Mouse (Mus musculus): Measurements from ENCODE around the gene Gm11034.
A peak's percentile ranks its signal among the peaks of the same experiment; 100 is the strongest.

The Gm11034 gene

DNA sequence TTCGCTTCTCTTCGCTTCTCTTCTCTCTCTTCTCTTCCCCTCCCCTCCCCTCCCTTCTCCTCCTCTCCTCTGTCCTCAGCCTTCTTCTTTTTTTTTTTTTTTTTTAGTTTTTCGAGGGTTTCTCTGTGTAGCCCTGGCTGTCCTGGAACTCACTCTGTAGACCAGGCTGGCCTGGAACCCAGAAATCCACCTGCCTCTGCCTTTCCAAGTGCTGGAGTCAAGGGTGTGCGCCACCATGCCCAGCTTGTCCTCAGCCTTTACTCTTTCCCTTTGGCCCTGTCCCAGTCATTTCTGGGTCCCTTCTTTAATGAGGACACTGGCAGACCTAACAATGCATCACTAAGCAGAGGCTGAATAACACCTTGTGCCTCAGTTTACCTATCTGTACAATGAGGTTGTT, at the start of gene Gm11034:
Gene Gm11034 (minus strand): TSS at position 101 of the 400 bp plus-strand sequence.
- no peak for DNase-seq (ENCODE audit: low spot score)

DNA sequence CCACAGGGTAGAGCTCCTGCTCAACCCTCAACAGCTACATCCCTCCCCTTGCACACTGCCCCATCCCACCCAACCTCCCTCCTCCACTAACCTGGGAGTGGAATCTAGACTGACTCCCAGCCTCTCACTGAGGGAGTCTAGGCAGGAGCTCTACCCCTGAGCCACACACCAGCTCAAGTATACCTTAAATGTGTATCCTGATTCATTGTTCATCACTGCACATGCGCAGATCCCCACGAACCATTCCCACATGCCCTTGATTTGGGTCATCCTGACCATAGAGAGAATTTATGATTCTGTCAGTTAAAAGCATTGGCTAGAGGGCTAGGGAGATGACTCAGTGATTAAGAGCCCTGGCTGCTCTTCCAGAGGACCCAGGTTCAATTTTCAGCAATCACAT, 49.3 kb upstream of the Gm11034 start:
- no peak for DNase-seq (ENCODE audit: low spot score)

DNA sequence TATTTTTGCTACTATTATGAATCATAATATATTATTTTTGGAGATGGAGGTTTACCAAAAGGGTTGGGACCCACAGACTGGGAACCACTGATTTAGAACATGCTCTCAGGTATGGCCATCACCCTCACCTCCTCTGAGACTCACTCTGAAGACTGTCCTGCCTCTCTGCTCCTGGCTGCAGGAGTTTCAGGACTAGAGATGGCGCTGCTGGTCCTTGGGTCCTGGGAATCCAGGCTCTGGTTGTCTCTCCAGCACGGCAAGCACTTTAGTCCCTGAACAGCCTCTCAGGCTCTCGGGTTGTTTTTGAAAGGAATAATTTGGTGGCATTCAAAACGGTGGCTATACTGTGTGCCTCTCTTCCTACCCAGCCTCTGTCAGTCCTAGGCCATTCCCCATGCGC, 48.4 kb upstream of the Gm11034 start:
- DNase-seq (ENCODE audit: low spot score): no peak

DNA sequence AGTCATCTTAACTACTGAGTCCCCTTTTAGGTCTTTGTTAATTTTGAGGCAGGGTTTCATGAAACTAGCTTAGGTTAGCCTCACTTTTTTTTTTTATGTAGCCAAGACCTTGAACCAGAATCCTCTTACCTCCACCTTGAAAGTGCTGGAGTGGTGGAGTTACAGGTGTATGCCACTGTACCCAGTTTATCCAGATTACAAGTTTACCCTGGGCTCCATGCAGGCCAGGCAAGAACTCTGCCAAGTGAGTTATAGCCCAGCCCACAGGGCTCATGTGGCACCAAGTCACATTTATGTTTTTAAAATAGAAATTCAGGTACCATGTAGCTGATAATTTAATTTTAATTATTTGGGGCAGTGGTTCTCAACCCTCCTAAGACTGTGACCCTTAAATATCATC, 48.0 kb upstream of the Gm11034 start:
- DNase-seq (ENCODE audit: low spot score): no peak

DNA sequence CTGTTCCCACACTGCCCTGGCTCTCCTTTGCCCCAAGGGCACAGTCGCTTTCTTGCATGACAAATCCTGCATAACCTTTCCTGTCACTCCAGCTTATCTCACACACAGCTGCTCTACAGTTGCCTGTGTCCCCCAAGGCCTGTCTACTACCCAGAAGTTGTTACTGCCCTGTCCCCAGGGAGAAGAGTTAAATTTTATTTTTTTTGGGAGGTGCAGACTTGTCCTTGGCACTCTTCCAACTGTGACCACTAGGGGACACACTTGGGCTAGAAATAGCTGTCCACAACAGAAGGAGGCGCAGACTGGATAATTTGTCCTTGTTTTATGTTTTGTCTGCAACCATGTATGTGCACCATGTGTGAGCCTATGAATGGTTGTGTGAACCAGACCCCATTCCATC, 47.6 kb upstream of the Gm11034 start:
- DNase-seq (ENCODE audit: low spot score): no peak

DNA sequence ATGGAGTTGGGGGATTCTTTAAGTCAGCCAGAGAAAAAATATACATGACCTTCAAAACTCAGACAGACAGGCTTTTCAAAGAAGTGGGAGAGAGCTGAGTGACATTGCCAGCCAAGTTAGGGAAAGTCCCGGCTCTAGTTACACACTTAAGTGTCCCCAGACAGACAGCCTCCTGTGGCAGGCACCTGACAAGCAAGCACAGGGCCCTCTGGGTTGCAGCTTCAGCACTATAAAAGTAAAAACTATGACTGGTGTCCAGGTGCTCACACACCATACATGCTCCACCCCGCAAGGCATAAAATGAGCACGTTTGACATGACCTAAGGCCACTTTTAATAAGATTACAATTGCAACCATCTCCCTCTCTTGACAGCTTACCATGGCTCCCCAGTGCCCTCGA, 47.1 kb upstream of the Gm11034 start:
- DNase-seq (ENCODE audit: low spot score): no peak

DNA sequence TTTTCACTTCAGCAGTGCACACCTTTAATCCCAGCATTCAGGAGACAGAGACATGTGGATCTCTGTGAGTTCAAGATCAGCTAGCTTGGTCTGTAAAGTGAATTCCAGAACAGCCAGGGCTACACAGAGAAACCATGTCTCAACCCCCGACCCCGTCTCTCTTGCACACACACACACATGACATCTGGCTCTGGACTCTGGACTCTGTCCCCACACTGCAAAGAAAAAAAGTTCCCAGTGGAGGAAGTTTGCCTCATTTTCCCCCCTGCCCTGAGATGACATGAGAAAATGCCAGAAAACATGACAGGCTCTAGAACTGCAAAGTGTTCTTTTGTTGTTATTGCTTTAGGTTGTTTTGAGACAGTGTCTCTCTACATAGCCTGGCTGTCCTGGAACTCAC, 46.4 kb upstream of the Gm11034 start:
- no peak for DNase-seq (ENCODE audit: low spot score)

DNA sequence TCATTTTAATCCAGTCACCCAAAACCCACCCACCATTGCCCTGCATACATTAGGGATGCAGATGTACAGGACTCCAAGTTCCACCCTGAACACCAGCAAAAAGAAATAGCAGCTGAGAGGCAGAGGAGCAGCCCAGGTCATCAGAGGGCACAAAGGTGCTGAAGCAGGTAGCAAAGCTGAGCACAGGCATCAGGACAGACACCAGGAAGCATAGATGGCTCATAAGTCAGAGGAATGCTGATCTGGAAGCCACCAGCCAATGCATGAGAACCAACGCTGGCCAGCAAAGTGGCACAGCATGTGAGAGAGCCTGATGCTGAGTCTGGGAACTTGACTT, 44.4 kb upstream of the Gm11034 start:
- no peak for DNase-seq (ENCODE audit: low spot score)

DNA sequence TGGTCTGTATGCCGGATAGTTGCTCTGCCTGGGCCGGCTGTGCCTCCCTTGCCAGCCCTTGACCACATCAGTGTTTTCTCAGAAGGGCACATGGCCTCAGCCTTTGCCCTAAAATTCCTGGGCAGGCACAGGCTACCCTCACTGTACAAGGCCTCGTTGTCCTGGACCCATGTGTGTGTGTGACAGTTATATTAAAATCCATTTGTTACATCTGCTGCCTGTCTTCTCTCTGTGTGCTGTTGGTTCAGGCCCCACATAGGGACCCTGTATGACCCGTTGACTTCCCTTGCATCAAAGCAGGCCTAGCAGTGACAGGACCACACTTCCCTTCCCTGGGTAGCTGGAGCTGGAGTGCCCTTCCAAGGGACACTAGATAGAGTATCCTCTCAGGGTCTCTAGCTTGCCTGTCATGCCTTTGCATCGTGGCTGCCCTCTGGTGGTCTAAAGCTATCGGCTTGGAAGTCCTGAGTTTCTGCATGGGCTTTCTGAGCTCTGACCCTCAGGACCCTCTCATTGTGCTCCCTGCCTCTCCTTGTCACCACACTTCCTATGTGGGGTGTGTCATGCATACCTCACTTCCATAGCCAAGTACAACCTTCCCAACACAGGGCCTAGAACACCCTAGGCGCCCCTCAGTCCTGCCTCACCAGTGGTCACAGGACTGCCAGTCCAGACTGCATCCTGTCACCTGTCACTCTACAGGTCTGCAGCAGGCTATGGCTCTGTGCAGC, 43.9 kb upstream of the Gm11034 start:
- no peak for DNase-seq (ENCODE audit: low spot score)

DNA sequence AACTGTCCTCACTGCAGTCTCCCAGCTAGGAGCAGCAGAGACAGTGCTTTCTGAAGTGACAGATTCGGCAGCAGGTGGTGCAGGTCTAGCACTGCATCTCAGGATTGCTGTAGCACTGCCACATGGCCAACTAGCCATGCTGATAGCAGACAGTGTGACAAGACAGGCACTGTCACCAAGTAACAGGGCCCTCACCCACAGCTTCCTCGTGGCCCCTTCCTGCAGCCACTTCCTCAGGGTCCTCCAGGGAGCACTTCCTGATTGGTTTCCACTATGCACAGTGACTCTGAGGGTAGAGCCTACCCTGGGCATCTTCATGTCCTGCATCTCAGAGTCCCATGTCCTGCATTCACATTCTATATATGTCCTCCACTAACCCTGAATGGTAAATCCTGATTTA, 31.2 kb upstream of the Gm11034 start:
- no peak for DNase-seq (ENCODE audit: low spot score)

DNA sequence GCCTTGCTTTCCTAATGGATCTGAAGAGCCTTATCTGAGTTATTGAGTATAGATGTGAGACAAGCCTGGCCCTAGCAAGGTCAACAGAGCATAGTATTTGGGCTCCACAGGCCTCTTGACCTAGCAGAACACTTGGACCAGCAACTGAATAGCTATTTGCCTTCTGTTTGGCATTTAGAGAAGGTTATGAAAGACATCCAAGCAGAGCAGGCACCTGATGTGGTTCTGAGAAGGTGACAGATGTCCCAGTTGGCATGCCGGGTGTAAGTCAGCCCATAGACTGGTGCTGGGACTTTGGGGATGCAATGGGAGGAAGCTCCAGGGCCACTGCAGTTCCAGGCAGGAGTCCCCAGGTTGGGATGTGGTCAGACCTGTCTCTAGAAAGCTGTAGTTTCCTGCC, 28.8 kb upstream of the Gm11034 start:
- DNase-seq (ENCODE audit: low spot score): no peak

DNA sequence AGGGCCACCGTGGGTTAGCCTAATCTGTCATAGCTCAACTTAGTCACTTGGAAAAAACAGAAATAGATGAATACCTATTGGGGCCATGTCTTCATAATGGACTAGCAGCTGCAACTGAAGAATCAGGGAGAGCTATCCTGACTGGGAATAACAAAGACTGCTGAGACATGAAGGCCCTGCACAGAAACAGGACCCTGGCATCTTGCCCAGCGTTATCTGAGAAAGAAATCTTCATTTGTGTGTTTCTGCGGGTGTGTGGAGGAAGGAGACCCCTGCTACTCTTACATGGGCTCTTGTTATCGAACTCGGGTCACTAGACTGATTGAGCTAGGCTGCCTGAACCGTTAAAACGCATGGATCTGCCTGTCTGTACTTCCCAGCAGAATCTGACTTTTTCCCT, 27.5 kb upstream of the Gm11034 start:
- no peak for DNase-seq (ENCODE audit: low spot score)

DNA sequence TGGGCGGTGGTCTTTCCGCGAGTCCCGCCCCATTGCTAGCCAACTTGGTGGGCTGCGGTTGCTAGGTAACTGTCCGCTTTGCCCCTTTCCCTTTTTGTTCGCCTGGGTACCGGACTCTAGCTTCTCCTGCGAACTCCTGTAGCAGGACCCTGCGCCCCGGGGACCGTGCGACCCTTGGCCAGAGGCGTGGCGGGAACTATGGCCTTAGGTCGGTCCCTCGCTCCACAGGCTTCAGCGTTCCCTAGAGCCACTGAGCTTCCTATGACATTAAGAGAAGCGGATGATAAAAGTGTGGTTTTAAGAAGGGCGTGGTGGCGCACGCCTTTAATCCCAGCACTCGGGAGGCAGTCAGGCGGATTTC, 26.9 kb upstream of the Gm11034 start:
- DNase-seq (ENCODE audit: low spot score): no peak

DNA sequence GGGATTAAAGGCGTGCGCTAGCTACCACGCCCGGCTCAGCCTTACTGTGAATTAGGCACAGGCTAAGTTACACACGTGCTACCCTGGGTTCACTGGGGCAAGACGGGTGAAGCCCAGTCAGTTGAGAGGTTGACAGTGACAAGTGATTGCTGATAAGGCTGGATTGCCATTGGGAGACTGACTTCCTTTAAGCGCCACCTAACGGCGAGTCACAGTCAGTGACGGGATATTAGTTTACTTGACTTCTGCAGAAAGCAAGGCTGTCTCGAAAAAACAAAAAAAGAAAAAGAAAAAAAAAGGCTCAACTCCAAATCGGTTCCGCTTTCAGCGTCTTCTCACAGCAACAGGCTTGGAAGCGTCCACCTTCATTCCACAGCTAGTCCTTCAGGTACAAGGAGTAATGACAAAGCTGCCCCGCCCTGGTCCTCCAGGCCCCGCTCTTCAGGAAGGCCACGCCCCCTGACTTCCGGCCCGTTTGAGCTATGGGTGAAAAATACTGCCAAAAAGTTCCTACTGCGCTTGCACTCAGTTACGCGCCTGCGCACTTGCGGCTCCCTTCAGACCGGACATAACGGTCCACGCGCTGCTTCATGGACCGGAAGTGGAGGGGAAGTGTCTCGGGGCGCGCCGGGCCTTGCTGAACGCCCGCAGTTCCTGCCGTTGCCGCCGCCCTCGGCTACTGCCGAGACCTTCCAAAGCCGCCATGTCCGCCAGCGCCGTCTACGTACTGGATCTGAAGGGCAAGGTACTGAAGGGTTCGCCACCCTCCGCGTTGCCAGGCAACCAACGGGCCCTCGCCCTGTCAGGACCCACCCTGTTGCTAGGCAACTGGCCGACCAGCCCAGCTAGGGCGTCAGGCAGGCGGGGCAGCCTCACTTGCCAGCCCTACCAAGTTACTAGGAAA, 26.3 kb upstream of the Gm11034 start, which contains the start of gene Ap1m1:
Gene Ap1m1 (plus strand): TSS at position 520 of the 904 bp plus-strand sequence.
- peak; percentile 89 for DNase-seq (ENCODE audit: low spot score)

DNA sequence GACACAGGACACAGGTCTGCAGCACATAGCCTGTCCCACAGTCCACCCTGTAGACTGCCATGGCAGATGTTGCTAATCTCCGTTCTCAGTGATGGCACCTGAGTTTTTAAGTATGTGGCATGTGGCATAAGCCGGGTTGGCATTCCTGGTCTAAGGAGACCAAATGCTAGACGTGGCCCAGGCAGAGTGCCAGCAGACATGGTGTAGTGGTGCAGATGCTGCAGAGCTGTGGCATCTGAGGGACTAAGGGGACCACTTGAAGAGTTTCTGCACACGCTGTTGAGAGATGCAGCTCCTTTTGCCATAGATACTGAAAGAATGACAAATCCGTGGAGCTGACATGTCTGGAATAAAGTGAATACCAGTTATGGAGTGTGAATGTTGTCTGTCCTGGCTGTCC, 9.2 kb upstream of the Gm11034 start:
- DNase-seq (ENCODE audit: low spot score): no peak

DNA sequence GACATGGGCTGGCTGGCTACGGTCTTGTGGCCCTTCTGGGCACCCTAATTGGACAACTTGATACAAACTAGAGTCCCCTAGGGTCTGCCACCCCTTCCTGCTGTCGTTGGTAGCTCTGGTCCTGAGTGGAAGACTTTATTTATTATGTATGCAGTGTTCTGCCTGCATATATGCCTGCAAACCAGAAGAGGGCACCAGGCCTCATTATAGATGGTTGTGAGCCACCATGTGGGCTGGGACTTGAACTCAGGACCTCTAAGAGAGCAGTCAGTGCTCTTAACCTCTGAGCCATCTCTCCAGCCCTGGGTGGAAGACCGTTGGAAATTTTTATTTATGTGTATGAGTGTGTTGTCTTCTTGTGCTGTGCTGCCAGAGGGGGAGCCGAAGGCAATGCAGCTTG, 7.3 kb upstream of the Gm11034 start:
- no peak for DNase-seq (ENCODE audit: low spot score)

DNA sequence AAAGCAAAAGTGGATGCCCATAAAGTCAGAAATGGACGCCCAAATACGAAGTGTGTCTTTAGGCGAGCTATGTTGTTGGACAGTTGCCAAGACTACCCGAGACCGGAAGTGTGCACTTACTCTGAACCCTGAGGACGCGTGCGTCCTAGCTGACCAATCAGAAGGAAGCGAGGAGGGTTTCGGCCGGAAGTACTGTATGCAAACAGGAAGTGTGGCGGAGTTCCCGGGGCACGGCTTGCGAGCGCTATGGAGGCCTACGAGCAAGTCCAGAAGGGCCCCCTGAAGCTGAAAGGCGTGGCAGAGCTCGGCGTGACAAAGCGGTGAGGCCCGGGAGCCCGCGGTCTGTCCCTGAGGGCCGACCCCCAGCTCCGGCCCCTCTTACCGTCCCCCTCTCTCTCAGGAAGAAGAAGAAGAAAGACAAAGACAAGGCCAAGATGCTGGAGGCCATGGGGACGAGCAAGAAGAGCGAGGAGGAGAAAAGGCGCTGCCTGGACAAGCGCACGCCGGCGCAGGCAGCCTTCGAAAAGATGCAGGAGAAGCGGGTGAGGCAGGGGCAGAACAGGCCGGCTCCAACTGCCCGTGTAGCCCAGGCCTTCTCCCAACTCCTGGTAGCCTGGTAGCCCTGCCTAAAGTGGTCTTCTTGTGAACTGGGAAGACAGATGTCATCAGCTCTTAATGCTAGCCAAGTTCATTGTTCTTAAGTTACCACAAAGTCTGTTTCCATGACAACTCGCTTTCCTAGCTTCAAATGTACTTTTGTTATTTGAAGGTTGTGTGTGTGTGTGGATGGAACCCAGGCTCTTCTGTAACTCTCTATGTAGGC, 6.3 kb upstream of the Gm11034 start, which contains the start of gene Fam32a:
Gene Fam32a (plus strand): TSS at position 190 of the 823 bp plus-strand sequence.
- peak; percentile 50 for DNase-seq (ENCODE audit: low spot score)

DNA sequence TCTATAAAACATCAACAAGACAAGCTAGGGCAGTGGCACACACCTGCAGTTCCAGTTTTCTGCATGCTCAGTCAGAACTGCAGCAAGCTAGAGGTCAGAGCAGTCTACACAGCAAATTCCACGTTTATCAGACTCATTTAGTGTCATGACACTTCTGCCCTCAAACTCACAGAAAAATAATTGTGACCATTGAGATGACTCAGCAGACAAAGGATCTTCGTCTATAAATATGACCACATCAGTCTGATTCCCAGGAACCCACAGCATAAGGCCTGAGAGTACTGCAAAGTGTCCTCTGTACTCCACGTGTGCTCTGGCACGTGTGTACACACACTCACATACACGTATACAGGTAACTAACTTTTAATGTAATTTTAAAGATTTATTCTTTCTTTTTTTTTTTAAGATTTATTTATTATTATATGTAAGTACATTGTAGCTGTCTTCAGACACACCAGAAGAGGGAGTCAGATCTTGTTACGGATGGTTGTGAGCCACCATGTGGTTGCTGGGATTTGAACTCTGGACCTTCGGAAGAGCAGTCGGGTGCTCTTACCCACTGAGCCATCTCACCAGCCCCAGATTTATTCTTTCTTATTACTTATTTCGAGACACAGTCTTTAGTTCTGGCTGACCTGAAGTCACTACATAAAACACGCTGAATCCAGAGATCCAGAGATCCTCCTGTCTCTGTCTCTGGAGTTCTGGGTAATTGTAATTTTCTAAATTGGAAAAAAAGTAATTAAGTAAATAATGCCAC, 5.5 kb upstream of the Gm11034 start:
- no peak for DNase-seq (ENCODE audit: low spot score)

DNA sequence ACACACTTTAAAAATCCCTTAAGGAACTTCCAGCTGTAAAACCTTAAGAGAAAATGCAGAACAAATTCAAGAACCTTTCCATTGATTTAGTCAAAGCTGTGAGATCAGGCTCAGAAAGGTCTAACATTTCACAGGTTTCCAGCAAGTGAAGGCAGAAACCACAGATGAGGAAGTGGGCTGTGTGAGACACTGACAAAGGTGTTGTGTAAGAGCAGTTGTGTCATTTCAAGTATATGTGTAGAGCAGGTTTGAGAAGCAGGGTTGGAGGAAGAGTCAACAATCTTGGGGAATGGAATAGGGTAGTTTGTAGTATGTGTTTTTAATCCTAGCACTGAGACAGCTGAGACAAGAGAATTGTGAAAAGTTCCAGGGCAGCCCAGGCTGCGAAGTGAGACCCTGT, 2.4 kb upstream of the Gm11034 start:
- no peak for DNase-seq (ENCODE audit: low spot score)

DNA sequence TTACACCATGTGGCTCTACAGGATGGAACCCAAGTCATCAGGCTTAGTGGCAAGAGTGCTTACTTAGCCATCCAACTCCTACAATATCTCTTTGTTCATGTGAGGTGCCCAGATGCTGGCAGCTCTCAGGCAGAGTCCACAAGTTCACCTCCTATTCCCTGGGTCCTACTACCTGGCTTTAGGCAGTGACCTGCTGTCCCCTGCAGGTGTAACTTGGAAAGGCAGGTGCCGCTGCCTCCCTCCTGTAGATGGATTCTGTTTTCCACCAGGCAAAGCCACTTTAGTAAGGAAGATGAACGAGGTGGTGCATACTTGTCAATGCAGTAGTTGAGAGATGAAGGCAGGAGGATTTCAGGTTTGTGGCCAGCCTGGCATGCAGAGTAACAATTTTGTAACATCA, 1.6 kb upstream of the Gm11034 start:
- DNase-seq (ENCODE audit: low spot score): no peak

DNA sequence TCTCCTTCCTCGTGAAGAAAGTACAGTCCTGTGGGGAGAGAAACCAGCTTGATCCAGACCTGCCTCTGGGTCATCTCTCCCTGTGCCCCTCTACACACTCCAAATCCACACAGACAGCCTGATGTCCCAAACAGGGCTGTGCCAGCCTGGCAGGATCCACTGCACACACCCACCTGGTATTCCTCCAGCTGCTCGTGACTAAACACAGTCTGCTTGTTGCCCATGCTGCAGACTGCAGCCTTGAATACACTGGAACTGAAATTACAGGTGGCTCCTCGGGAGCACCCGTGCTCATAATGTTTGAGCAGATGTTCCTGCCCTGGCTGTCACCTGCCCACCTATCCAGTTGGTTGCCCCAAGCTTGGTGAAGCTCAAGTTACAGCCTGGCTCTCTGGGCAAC, 685 bp downstream of the Gm11034 start, which contains the start of gene Cib3:
Gene Cib3 (minus strand): TSS at position 87 of the 400 bp plus-strand sequence.
- no peak for DNase-seq (ENCODE audit: low spot score)

DNA sequence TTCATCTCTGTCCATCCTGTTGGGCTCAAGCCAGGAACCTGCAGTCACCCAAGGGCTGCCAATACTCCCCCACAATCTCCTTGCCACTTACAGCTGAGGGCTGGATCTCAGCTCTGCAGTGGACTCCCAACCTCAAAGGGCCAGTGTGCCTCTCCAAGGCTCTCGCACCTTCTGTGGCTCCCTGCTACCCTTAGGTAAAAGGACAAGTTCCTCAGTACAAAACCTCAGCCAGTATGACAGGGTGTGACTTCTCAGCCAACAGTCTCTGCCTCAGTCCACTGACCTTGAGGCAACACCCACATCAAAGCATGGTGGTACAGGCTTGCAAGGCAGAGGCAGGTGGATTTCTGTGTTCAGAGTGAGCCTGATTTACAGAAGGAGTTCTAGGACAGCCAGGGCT, 1.6 kb downstream of the Gm11034 start:
- DNase-seq (ENCODE audit: low spot score): no peak
